Mouse (Mus musculus) heart, adult 2 months (tissue): ENCODE measurements around the gene Plod2.

Experiments
- EP300 ChIP-seq: fragments of 200-500 bp; IDR thresholded peaks from 2 replicates; pipeline ENCODE4 v1.6.1; 2011; ENCODE audit warnings: low read depth, low read length, control low read depth; ENCODE audit not compliant: insufficient read depth
- POLR2A ChIP-seq: fragments of 200-500 bp; IDR thresholded peaks from 2 replicates; pipeline ENCODE4 v1.6.1; 2011; ENCODE audit warnings: mild to moderate bottlenecking, low read depth, low read length, control low read depth; ENCODE audit not compliant: insufficient read depth

DNA sequence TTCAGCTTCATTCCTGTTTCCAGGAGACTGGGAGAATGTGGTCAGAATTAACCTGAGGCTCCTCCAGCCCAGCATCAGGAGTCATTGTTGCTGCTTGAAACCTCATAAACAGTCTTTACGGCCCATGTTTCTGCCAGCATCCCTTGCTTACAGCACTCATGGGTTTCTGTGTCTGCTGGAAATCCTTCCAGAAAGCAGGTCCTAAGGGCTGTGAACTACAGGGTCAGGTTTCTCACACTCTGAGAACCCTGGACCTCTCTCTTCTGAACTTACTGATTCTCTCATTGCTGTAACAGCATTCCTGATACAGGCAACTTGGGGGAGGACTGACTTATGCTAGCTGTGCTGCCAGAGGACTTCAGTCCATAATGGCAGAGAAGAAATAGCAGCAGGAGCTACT, 22.4 kb downstream of the Plod2 start:
- TF ChIP-seq POLR2A (no peak), EP300 (no peak)
